Mouse (Mus musculus): ENCODE data around the gene Ttn.

The Ttn gene

GRCm38 (mm10) chr2:76702188-76702587, 280.2 kb downstream of the Ttn start:
- no peak for DNase-seq

- DNase-seq: no peak
Observed at GRCm38 (mm10) chr2:76695290-76695689, 287.1 kb downstream of the Ttn start.

DNA sequence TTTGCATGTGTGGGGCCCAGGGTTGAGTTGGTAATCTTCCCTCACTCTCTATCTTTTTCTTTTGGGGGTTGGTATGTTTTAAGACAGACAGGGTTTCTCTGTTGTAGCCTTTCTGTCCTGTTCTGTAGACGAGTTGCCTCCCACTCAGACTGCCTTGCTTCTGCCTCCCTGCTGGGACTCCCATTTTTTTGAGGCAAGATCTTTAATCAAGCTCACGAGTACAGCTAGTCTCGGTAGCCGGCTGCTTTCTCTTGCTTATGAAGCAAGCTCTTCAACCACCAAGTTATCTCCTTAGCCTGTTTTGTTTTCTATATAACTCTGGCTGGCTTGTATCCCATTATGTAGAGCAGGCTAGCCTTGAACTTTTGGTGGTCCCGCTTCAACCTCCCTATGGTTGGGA, 288.6 kb downstream of the Ttn start:
- no peak for DNase-seq

GRCm38 (mm10) chr2:76690436-76691204, 291.7 kb downstream of the Ttn start:
- no peak for DNase-seq

DNA sequence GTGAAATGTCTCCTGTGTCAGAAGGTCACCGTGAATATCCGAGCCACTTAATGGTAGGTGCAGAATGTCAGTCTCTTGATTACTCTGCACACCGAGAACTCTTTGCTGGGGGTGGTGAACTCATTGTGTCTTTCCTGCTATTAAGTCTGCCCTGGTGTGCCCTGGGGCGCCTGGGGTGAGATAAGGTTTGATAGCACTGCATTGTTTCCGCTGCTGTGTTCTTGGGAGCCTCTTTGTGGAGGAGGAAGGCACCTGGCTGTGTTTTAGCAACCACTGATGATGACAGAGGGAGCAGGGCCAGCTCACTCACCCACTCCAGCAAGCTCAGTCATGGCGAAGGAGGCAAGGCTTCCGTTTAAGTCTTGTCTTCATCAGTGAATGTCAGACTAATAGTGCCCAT, 294.2 kb downstream of the Ttn start:
- DNase-seq: no peak

DNA sequence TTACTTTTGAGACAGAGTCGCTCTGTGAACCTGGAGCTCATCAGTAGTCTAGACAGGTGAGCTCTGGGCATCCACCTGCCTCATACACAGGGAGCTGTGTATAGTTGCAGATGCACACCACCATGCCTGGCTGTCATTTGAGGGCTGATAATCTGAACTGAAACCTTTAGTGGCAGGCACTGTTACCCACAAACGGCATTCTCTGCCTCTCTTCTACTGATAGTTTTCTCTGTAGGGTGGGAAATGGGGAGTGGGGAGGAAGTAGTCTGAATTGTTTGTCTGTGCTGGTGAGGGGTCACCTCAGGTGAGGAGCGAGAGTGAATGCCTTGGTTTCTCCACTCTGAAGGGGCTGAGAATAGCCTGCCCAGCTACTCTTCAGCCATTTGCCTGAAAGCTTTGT, 294.7 kb downstream of the Ttn start:
- DNase-seq: no peak

GRCm38 (mm10) chr2:76686986-76687385, 295.4 kb downstream of the Ttn start:
- no peak for DNase-seq

DNA sequence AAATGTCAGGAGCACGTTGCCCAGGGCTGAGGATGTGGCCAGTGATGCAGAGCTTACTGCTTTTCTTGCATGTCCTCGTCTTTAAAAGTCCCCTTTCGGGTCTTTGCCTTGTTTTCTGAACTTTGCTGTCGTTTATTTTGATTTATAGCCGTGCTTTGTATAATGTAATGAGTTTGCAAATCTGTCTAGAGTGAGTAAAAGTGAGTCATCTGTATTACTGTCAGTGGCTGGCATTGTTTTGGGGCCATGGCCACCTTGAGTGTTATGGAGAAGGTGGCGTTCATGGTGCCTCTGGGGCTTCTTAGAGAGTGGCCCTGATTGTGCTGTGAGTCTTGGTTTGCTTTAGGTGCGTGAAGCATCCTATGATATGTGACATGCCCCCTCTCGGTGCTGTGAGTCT, 300.0 kb downstream of the Ttn start:
- DNase-seq: no peak

DNA sequence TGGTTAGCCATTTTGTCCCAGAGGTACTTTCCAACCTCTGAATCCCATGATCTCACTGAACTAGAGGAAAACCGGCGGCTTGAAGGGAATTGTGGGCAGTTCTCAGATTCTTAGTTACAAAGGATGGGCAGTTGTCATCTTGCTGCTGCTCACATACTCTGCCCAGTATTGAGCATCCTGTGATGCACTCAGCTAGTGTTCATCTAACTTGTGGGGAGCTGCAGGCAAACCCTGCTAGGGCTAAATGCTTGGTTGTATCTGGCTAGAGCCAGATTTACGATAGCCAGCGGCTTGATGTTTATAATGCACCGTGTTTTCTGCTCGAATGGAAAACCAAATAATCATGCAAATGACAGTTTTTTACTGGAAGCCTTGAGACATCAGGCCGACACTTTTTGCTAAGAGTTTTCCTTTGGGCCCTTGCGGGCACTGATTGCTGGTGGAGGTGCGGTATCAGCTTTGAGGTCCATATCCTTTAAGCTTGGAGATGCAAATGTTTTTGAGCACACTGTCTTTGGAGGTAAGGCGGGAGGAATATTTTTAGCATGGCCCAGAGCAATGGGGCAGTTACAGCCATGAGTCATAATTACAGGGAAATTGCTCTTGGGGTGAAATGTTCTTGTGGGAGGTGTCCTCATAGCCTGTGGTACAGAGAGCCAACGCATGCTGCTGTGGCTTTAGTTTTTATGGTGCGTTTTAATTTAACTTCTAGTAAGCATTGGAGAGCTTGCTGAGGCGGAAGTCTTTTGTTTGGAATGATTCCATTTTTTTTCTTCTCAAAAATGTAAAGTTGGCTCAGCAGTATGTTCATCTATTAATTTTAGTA, 305.7 kb downstream of the Ttn start:
- DNase-seq: no peak

DNA sequence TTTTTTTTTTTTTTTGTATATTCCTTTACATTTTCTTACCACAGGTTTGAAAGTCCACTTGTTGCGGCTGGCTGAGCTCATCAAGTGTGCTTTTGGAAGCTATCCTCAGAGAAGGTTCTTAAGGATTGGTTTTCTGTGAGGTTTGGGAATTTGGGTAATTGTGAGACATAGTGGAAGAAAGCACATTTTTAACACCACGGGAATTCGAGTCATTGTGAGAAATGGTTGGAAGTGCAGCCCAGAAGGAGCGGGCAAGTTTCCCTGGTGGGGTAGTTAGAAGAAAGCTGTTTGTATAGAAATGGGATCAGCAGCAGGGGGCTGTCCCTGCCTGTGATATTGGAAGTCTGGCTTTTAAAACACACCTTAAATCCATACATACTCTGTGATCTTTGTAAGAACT, 306.4 kb downstream of the Ttn start:
- no peak for DNase-seq

DNA sequence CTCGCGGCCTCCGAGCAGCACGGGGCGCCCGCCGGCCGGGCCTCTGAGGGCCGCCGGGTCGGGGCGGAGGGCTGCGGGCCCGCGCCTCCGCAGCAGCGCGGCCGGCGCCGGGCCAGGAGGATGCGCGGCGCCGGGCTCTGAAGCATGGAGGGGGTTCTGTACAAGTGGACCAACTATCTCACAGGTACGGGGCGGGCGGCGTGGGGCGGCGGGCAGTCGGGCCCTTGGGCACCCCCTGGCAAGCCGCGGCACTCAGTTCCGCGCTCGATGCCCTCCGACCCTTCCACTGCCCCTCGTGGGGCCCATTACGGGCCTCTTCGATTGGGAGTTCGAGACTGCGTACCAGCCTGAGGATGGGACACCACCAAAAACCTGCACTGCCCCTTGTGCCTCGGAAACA, 306.9 kb downstream of the Ttn start:
- no peak for DNase-seq

GRCm38 (mm10) chr2:76674725-76675427, 307.5 kb downstream of the Ttn start, which contains the start of gene Plekha3:
TSS of gene Plekha3 (plus strand) at chr2:76675281.
- DNase-seq: peak; percentile 87

DNA sequence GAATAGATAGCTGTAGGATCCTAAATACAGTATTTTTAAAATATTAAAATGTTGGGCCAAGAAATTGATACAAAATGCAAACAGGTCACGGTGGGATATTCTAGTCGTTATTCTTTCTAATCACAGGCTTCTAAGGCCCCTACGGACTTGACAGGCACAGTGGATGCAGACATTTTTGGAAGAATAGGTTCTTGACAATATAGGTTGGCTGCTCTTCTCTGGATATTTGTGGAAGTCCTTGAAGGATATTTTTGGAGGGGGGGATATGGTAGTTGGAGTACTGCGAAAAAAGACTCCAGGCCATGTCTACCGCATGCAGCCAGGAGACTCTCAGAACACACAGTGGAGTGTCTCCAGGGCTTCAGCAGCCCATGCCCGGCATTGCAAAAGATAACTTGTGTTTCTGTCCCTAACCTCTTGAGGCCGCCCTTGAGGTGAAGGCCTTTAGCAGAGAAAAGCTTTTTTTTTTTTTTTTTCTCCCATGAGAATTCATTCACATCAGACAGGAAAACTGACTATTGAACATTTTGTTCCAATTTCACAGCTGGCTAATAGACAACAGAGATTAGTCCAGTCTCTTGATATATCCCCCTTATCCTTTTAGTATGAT, 308.8 kb downstream of the Ttn start:
- no peak for DNase-seq

GRCm38 (mm10) chr2:76672966-76673392, 309.4 kb downstream of the Ttn start, which contains the start of gene Fkbp7:
TSS of gene Fkbp7 (minus strand) at chr2:76673116.
- DNase-seq: peak; percentile 85

GRCm38 (mm10) chr2:76672134-76672745, 310.1 kb downstream of the Ttn start:
- DNase-seq: no peak

DNA sequence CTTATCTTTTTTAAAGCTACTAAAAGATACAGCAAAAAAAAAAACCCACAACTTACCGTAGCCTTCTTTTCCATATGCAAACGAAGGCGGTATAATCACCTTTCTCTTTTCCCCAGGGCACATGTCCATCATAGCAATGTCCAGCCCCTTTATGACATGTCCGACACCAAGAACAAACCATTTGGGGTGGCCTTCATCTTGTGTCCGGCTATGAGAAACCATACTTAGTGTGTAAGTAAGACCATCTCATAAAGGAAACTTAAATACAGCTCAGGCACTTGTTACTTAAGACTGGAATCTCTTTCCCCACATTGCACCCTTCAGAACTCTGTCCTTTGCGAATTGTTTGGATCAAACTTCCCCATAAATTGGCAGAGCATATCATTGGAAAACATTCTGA, 310.7 kb downstream of the Ttn start:
- no peak for DNase-seq

DNA sequence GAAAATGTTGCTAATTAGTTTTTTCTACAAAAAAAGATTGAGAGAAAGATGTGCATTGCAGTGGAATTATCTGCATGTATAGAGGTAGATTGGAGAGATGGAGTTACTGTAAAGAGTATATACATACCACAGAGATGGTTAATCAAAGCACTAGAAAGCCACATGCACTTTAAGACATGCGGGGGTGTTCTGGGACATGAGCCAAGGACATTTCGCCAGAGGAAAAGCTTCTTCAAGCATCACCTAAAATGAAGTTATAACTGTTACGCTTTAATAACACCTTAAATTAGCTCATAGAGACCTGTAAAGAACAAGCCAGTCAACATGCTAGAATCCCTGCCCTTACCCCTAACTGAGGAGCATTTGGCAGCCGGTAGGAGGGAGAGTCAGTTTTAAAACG, 315.1 kb downstream of the Ttn start:
- no peak for DNase-seq

GRCm38 (mm10) chr2:76665531-76665930, 316.8 kb downstream of the Ttn start:
- no peak for DNase-seq

- no peak for DNase-seq
Observed at GRCm38 (mm10) chr2:76659419-76659818, 322.9 kb downstream of the Ttn start.

DNA sequence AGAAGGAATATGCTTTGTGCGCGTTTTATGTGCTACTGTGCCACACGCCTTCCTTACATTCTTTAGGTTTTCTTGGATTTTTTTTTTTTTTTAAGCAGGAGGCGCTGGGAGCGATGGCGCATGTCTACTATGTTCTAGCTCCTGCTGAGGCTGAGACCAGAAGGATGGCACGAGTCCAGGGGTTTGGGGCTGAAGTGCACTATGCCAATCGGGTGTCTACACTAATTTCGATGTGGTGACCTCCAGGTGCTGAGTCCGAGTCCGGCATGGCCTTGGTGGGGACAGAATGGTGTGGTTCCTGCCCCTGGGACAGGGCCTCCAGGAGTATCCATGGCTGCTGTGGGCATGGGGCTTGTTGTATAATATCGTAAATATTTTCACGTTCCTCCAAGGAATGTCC, 323.8 kb downstream of the Ttn start:
- DNase-seq: no peak

DNA sequence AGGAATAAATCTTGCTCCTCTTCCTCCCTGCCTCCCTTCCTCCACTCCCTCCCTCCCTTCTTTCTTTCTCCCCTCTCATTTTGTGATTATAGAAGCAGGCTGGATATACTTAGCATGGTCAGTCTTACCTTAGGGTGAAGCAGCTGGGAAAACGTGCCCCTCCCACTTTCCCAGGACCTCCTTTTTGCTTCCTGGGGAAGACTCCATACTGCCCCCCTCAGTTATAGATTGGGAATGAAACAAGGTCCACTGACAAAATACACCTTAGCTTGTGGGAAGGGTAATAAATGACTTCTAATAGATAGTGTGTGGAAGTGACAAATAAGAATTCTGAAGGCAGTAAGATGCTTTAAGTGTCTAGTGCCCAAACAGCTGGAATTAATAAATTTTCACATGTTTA, 326.4 kb downstream of the Ttn start:
- DNase-seq: no peak

DNA sequence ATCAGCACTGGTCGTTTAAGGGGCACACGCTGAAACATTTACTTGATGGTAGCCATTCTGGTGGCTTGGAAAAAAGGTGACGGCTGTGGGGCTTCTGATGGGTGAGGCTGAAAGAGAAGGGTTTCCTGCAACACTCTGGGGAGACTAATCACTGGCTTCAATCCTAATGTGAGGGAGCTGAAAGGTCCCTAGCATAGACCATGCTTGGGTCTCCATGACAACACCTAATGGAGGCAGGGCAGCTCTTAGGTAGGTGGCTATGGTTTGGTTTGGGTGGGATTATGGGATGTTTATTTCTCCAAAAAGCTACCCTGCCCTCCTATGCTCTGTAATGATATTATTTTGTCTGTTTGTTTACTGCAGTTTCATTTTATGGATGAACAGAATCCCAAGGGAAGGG, 326.9 kb downstream of the Ttn start:
- DNase-seq: no peak

GRCm38 (mm10) chr2:76654646-76655045, 327.7 kb downstream of the Ttn start:
- no peak for DNase-seq
